Mouse (Mus musculus) E14TG2a.4 (cell line): ENCODE results near the gene Cdc73.

ENCODE experiments used
- CTCF ChIP-seq: conservative IDR thresholded peaks from 2 replicates; pipeline ENCODE4 v1.5.1; 2014; ENCODE audit warnings: low read length
- NANOG ChIP-seq: IDR thresholded peaks from 2 replicates; pipeline ENCODE4 v1.6.1; 2014; ENCODE audit warnings: borderline replicate concordance, low read length, mixed read lengths
- POU5F1 ChIP-seq: IDR thresholded peaks from 2 replicates; pipeline ENCODE4 v1.6.1; 2014; ENCODE audit warnings: low read length, borderline replicate concordance

- TF ChIP-seq CTCF (no peak), NANOG (no peak), POU5F1 (no peak)
Observed at GRCm38 (mm10) chr1:143740581-143740980, 37.9 kb upstream of the Cdc73 start.
